ENCODE assay signal across 8 mouse cellular contexts in the genomic region with DNA sequence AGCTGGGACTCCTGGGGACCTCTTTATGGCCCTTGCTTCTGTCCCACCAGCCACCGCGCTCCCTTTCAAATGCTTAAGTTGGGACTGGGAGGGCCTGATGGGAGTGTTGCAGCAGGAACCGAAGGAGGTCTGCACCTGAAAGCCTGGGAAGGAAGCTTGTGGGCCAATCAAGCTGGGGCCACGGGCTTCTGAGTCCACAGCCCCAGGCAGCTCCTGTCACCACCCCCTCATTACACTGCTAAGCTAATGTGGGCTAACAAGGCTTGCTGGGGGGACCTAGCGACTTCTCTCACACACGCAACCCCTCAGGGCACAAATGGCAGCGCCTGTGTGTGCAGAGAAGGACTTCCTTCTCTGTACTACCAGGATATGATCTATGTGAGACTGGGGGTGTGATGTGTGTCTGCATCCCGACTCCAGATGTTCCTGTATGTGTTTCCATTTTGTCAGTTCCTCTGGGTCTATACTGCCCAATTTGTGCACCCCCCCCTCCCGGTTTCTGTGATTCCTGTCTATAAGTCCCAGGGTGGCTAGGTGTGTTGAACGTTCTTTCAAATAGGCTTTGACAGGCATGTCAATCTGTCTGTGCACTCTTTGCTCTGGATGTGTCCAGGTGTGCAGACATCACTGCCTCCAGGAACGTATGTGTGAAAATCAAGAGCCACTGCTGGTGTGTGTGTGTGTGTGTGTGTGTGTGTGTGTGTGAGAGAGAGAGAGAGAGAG. TPM values are rescaled to one million over a fixed set of nuclear protein-coding genes. Genes with fewer than 3 reads are reported as not detected.
DNase-seq lines count a peak whose midpoint lies in the region; ATAC-seq lines count a peak whose summit lies in the region.

No protein-coding gene starts in this region.

- intact Hi-C loops in heart, postnatal 10 days (cut with DNase I) = no loop called here

- H3K4me2 ChIP-seq in heart, embryonic 16.5 days (ENCODE audit: low read depth, low read length) = peak overlapping the region; percentile 94
- peak overlapping the region; percentile 78 for H3K4me2 ChIP-seq in hindbrain, embryonic 13.5 days

- DNase-seq in heart, postnatal 10 days = no peak
- DNase-seq in neural tube, embryonic 10.5 days (ENCODE audit: extremely low spot score, low spot score) = peak; percentile 52
- DNase-seq in testis, postnatal 10 days (ENCODE audit: low spot score) = no peak
- no peak for DNase-seq in lung, postnatal 25 days (ENCODE audit: low spot score)

- H3K27ac ChIP-seq in heart, embryonic 16.5 days (ENCODE audit: low read length) = no peak overlapping the region
- H3K27ac ChIP-seq in brown adipose tissue, adult 24 weeks (replicated peaks; ENCODE audit: low read depth, low read length) = no peak overlapping the region
- H3K27ac ChIP-seq in hindbrain, embryonic 13.5 days = peak overlapping the region; percentile 100

- H3K4me1 ChIP-seq in heart, embryonic 16.5 days (ENCODE audit: control insufficient read depth, insufficient read depth, low read length) = peaks cover 42% of the 10 kb centered on the region
- no peaks in the 10 kb centered on the region; the same call in 1 of the 2 replicates for H3K4me1 ChIP-seq in brown adipose tissue, adult 24 weeks (ENCODE audit: control insufficient read depth, insufficient read depth, insufficient read length, low read length)
- H3K4me1 ChIP-seq in hindbrain, embryonic 13.5 days (replicated peaks) = peaks cover 85% of the 10 kb centered on the region

- no peak for ATAC-seq in heart, embryonic 16.5 days (replicated peaks; ENCODE audit: extremely low read depth, insufficient read depth, low FRiP score)
- ATAC-seq in hindbrain, embryonic 13.5 days (ENCODE audit: low FRiP score) = no peak
- no peak for ATAC-seq in erythroid progenitor cell, adult 5-6 weeks (replicated peaks; ENCODE audit: low FRiP score, poor library complexity, severe bottlenecking)

- no peaks in the 10 kb centered on the region for H3K9me3 ChIP-seq in heart, embryonic 16.5 days (replicated peaks; ENCODE audit: control insufficient read depth, low read length)
- no peaks in the 10 kb centered on the region for H3K9me3 ChIP-seq in hindbrain, embryonic 13.5 days

- WGBS in heart, embryonic 16.5 days = 16% methylated on average over 11 of the region's 11 CpGs
- 7% methylated on average over 11 of the region's 11 CpGs for WGBS in hindbrain, embryonic 13.5 days

- H3K36me3 ChIP-seq in heart, embryonic 16.5 days (ENCODE audit: control insufficient read depth, insufficient read depth) = no peaks in the 10 kb centered on the region
- peaks cover 3% of the 10 kb centered on the region for H3K36me3 ChIP-seq in hindbrain, embryonic 13.5 days

- peak overlapping the region; percentile 61 for H3K4me3 ChIP-seq in heart, embryonic 16.5 days (ENCODE audit: low read length)
- H3K4me3 ChIP-seq in brown adipose tissue, adult 24 weeks (ENCODE audit: insufficient read depth, low read depth, low read length) = peak overlapping the region; percentile 56
- peak overlapping the region; percentile 41 for H3K4me3 ChIP-seq in hindbrain, embryonic 13.5 days

- H3K27me3 ChIP-seq in heart, embryonic 16.5 days (ENCODE audit: control insufficient read depth, insufficient read depth, low read length) = peaks cover 60% of the 10 kb centered on the region
- peaks cover 37% of the 10 kb centered on the region for H3K27me3 ChIP-seq in hindbrain, embryonic 13.5 days

- H3K9ac ChIP-seq in heart, embryonic 16.5 days (ENCODE audit: low read length) = no peak overlapping the region
- peak overlapping the region; percentile 82 for H3K9ac ChIP-seq in hindbrain, embryonic 13.5 days

RNA-seq across cellular contexts. Expression of a gene that starts 3.7 kb away (rescaled TPM):
- polyA plus RNA-seq in heart, embryonic 16.5 days (2015; fragmentation: Nextera tagmentation; extraction: Ambion mirVana) = 59.8 and 72.0 TPM in 2 replicates
- 10 to 100 TPM; 44.5 to 54.0 TPM for total RNA-seq in heart, postnatal 10 days (2021)
- polyA plus RNA-seq in brown adipose tissue, adult 24 weeks (2012; ENCODE audit: insufficient read depth, insufficient read length, missing spikeins) = 13.0 and 14.5 TPM in 2 replicates
- polyA plus RNA-seq in hindbrain, embryonic 13.5 days (2015; fragmentation: Nextera tagmentation; extraction: Ambion mirVana) = 13.4 and 15.5 TPM in 2 replicates
- not detected in 2 replicates for total RNA-seq in erythroid progenitor cell, adult 5-6 weeks (2015; ENCODE audit: low replicate concordance)
- not detected in 2 replicates for total RNA-seq in erythroid progenitor cell, adult 5-6 weeks (2017; ENCODE audit: low replicate concordance)

RNA-seq across cellular contexts. Expression of a gene that starts 9.6 kb away (rescaled TPM):
- polyA plus RNA-seq in heart, embryonic 16.5 days (2015; fragmentation: Nextera tagmentation; extraction: Ambion mirVana) = 0.46 and 0.84 TPM in 2 replicates
- 1 to 10 TPM; 1.1 to 1.7 TPM for total RNA-seq in heart, postnatal 10 days (2021)
- 3.8 and 4.8 TPM in 2 replicates for polyA plus RNA-seq in brown adipose tissue, adult 24 weeks (2012; ENCODE audit: insufficient read depth, insufficient read length, missing spikeins)
- polyA plus RNA-seq in hindbrain, embryonic 13.5 days (2015; fragmentation: Nextera tagmentation; extraction: Ambion mirVana) = 2.5 TPM in 2 replicates
- not detected in 2 replicates for total RNA-seq in erythroid progenitor cell, adult 5-6 weeks (2015; ENCODE audit: low replicate concordance)
- not detected in 2 replicates for total RNA-seq in erythroid progenitor cell, adult 5-6 weeks (2017; ENCODE audit: low replicate concordance)

RNA-seq across cellular contexts. Expression of a gene that starts 11.2 kb away (rescaled TPM):
- 127 and 132 TPM in 2 replicates for polyA plus RNA-seq in heart, embryonic 16.5 days (2015; fragmentation: Nextera tagmentation; extraction: Ambion mirVana)
- 10 to 100 TPM; 41.3 to 41.7 TPM for total RNA-seq in heart, postnatal 10 days (2021)
- polyA plus RNA-seq in brown adipose tissue, adult 24 weeks (2012; ENCODE audit: insufficient read depth, insufficient read length, missing spikeins) = 15.5 and 16.7 TPM in 2 replicates
- 52.7 and 57.5 TPM in 2 replicates for polyA plus RNA-seq in hindbrain, embryonic 13.5 days (2015; fragmentation: Nextera tagmentation; extraction: Ambion mirVana)
- total RNA-seq in erythroid progenitor cell, adult 5-6 weeks (2015; ENCODE audit: low replicate concordance) = 17.2 and 28.1 TPM in 2 replicates
- 21.4 and 24.8 TPM in 2 replicates for total RNA-seq in erythroid progenitor cell, adult 5-6 weeks (2017; ENCODE audit: low replicate concordance)

RNA-seq across cellular contexts. Expression of a gene that starts 23.3 kb away (rescaled TPM):
- polyA plus RNA-seq in heart, embryonic 16.5 days (2015; fragmentation: Nextera tagmentation; extraction: Ambion mirVana) = 1.2 and 1.4 TPM in 2 replicates
- 1 to 10 TPM; 1.3 to 1.8 TPM for total RNA-seq in heart, postnatal 10 days (2021)
- not detected in 2 replicates for polyA plus RNA-seq in brown adipose tissue, adult 24 weeks (2012; ENCODE audit: insufficient read depth, insufficient read length, missing spikeins)
- polyA plus RNA-seq in hindbrain, embryonic 13.5 days (2015; fragmentation: Nextera tagmentation; extraction: Ambion mirVana) = 139 and 176 TPM in 2 replicates
- not detected in 2 replicates for total RNA-seq in erythroid progenitor cell, adult 5-6 weeks (2015; ENCODE audit: low replicate concordance)
- not detected in 2 replicates for total RNA-seq in erythroid progenitor cell, adult 5-6 weeks (2017; ENCODE audit: low replicate concordance)
